Comparison of ENCODE assay signal across 24 mouse cellular contexts in genomic region chr2:180013686-180014085, GRCm38 (mm10). TPM values are rescaled to one million over a fixed set of nuclear protein-coding genes. Genes with fewer than 3 reads are reported as not detected.
A peak's percentile ranks its signal among the peaks of the same experiment; 100 is the strongest.
DNase-seq lines count a peak whose midpoint lies in the region; ATAC-seq and TF ChIP-seq lines count a peak whose summit lies in the region.
"Had no signal": no experiment of that assay in that cellular context is flagged by ENCODE, and none has a peak within 500 bp of the region (broad histone marks: within the 10 kb centered on the region; RNA-seq: fewer than 3 reads in every experiment).

No protein-coding gene starts in this region.

- TF ChIP-seq CTCF in liver, adult 2 months (IDR thresholded peaks at IDR 0.05; ENCODE audit: low read depth, low read length) = no peak

- no peak for TF ChIP-seq POLR2A in liver, adult 2 months (IDR thresholded peaks at IDR 0.05; ENCODE audit: extremely low read depth, insufficient read depth, low read length)

- H3K4me3 ChIP-seq in liver, adult 2 months (ENCODE audit: insufficient read depth, low read depth, low read length) = no peak overlapping the region
- no peak overlapping the region for H3K4me3 ChIP-seq in liver, embryonic 11.5 days (ENCODE audit: low read depth, low read length)
- H3K4me3 ChIP-seq: embryonic facial prominence, embryonic 13.5 days; erythroblast, embryonic 14.5 days; gastrocnemius, adult 2 months; heart, embryonic 13.5 days; hindbrain, embryonic 12.5 days; hindbrain, embryonic 15.5 days had no signal

- no peaks in the 10 kb centered on the region for H3K4me1 ChIP-seq in liver, adult 2 months (ENCODE audit: control insufficient read depth, insufficient read depth, low read length)
- no peaks in the 10 kb centered on the region for H3K4me1 ChIP-seq in liver, embryonic 11.5 days (replicated peaks; ENCODE audit: control insufficient read depth, insufficient read depth, low read length)
- H3K4me1 ChIP-seq: embryonic facial prominence, embryonic 13.5 days; hindbrain, embryonic 12.5 days; hindbrain, embryonic 15.5 days had no signal

- H3K36me3 ChIP-seq in liver, adult 2 months (ENCODE audit: control insufficient read depth, insufficient read depth, low read length) = no peaks in the 10 kb centered on the region
- H3K36me3 ChIP-seq in liver, embryonic 11.5 days (ENCODE audit: control insufficient read depth, insufficient read depth, low read length) = no peaks in the 10 kb centered on the region
- H3K36me3 ChIP-seq: embryonic facial prominence, embryonic 13.5 days; G1E; heart, embryonic 13.5 days; hindbrain, embryonic 12.5 days; hindbrain, embryonic 15.5 days had no signal

- no peak overlapping the region for H3K27ac ChIP-seq in liver, adult 2 months (replicated peaks; ENCODE audit: insufficient read depth, low read depth, low read length)
- no peak overlapping the region for H3K27ac ChIP-seq in liver, embryonic 11.5 days (ENCODE audit: low read depth, low read length)
- H3K27ac ChIP-seq: embryonic facial prominence, embryonic 13.5 days; gastrocnemius, adult 2 months; heart, embryonic 13.5 days; hindbrain, embryonic 12.5 days; hindbrain, embryonic 15.5 days had no signal

- no peak overlapping the region for H3K4me2 ChIP-seq in liver, embryonic 11.5 days
- H3K4me2 ChIP-seq: embryonic facial prominence, embryonic 13.5 days; heart, embryonic 13.5 days; hindbrain, embryonic 12.5 days; hindbrain, embryonic 15.5 days had no signal

- intact Hi-C loops in gastrocnemius, postnatal 14 days (cut with DNase I; ENCODE audit: low total_unique reads) = no loop called here

- H3K27me3 ChIP-seq in liver, adult 2 months (ENCODE audit: control insufficient read depth, insufficient read depth, low read length) = no peaks in the 10 kb centered on the region
- no peaks in the 10 kb centered on the region for H3K27me3 ChIP-seq in liver, embryonic 11.5 days (replicated peaks; ENCODE audit: control insufficient read depth, insufficient read depth, low read length)
- H3K27me3 ChIP-seq: embryonic facial prominence, embryonic 13.5 days; hindbrain, embryonic 12.5 days; hindbrain, embryonic 15.5 days; Patski had no signal

- ATAC-seq in liver, embryonic 11.5 days (replicated peaks; ENCODE audit: low FRiP score) = no peak
- ATAC-seq: forebrain, embryonic 14.5 days; forebrain, postnatal 0 days; Patski had no signal

- no peak overlapping the region for H3K9ac ChIP-seq in liver, adult 2 months (ENCODE audit: low read depth, low read length)
- no peak overlapping the region for H3K9ac ChIP-seq in liver, embryonic 11.5 days (ENCODE audit: low read depth, low read length)
- H3K9ac ChIP-seq: embryonic facial prominence, embryonic 13.5 days; forebrain, postnatal 0 days; heart, embryonic 13.5 days; hindbrain, embryonic 12.5 days; hindbrain, embryonic 15.5 days had no signal

- H3K79me2 ChIP-seq in liver, adult 2 months (ENCODE audit: control insufficient read depth, insufficient read depth, low read length) = no peaks in the 10 kb centered on the region

- H3K9me3 ChIP-seq in liver, embryonic 11.5 days (ENCODE audit: control insufficient read depth, low read length) = no peaks in the 10 kb centered on the region
- H3K9me3 ChIP-seq: embryonic facial prominence, embryonic 13.5 days; G1E; hindbrain, embryonic 12.5 days; hindbrain, embryonic 15.5 days had no signal

- DNase-seq in gastrocnemius, postnatal 25 days = peak; percentile 1
- no peak for DNase-seq in gastrocnemius, postnatal 14 days
- DNase-seq in liver, adult 2 months (ENCODE audit: extremely low read depth, low read depth, low spot score) = peak; percentile 58
- DNase-seq in liver, embryonic 11.5 days (ENCODE audit: low spot score) = no peak
- DNase-seq in urinary bladder, adult 2 months (ENCODE audit: low spot score) = peak; percentile 10
- no peak for DNase-seq in urinary bladder, postnatal 14 days (ENCODE audit: low spot score)
- DNase-seq in cerebellum, postnatal 25 days = no peak
- DNase-seq: adrenal gland, postnatal 10 days; adrenal gland, postnatal 36 days; B cell, adult 2 months; cerebellum, adult 18-20 months; cerebellum, adult 9-10 months; cerebellum, postnatal 14 days; forebrain, postnatal 0 days; gastrocnemius, adult 2 months; gastrocnemius, postnatal 36 days had no signal

- 81% methylated on average over 7 of the region's 7 CpGs for WGBS in liver, adult 2 months
- 81% methylated on average over 7 of the region's 7 CpGs for WGBS in liver, embryonic 11.5 days

RNA-seq across cellular contexts. Expression of gene Lsm14b, which starts 11.1 kb away (rescaled TPM):
- 10 to 100 TPM; 39.7 to 43.9 TPM for total RNA-seq in gastrocnemius, postnatal 25 days (2021)
- 10 to 100 TPM; 43.7 to 45.0 TPM for total RNA-seq in gastrocnemius, postnatal 14 days (2021)
- 15.0 and 19.3 TPM in 2 replicates for total RNA-seq in liver, adult 2 months (2014; rRNA removed)
- polyA plus RNA-seq in liver, adult 2 months (2012; rRNA removed) = 14.5 and 15.4 TPM in 2 replicates
- 2.7 and 3.0 TPM in 2 replicates for polyA plus RNA-seq in liver, embryonic 11.5 days (2014; fragmentation: Nextera tagmentation; extraction: Ambion mirVana)
- 48.7 and 51.4 TPM in 2 replicates for polyA plus RNA-seq in urinary bladder, adult 2 months (2012; rRNA removed)

RNA-seq across cellular contexts. Expression of gene Psma7, which starts 28.5 kb away (rescaled TPM):
- total RNA-seq in gastrocnemius, postnatal 25 days (2021) = 100 to 1,000 TPM; 115 to 123 TPM
- 100 to 1,000 TPM; 130 to 143 TPM for total RNA-seq in gastrocnemius, postnatal 14 days (2021)
- total RNA-seq in liver, adult 2 months (2014; rRNA removed) = 191 and 199 TPM in 2 replicates
- 155 and 160 TPM in 2 replicates for polyA plus RNA-seq in liver, adult 2 months (2012; rRNA removed)
- polyA plus RNA-seq in liver, embryonic 11.5 days (2014; fragmentation: Nextera tagmentation; extraction: Ambion mirVana) = 710 and 721 TPM in 2 replicates
- polyA plus RNA-seq in urinary bladder, adult 2 months (2012; rRNA removed) = 198 and 224 TPM in 2 replicates

RNA-seq across cellular contexts. Expression of gene Ss18l1, which starts 28.6 kb away (rescaled TPM):
- total RNA-seq in gastrocnemius, postnatal 25 days (2021) = 1 to 10 TPM; 1.7 to 2.2 TPM
- 1 to 10 TPM; 1.8 to 2.2 TPM for total RNA-seq in gastrocnemius, postnatal 14 days (2021)
- total RNA-seq in liver, adult 2 months (2014; rRNA removed) = 2.0 and 2.3 TPM in 2 replicates
- 3.8 and 4.6 TPM in 2 replicates for polyA plus RNA-seq in liver, adult 2 months (2012; rRNA removed)
- polyA plus RNA-seq in liver, embryonic 11.5 days (2014; fragmentation: Nextera tagmentation; extraction: Ambion mirVana) = 2.6 and 2.7 TPM in 2 replicates
- polyA plus RNA-seq in urinary bladder, adult 2 months (2012; rRNA removed) = 5.2 and 6.0 TPM in 2 replicates

RNA-seq across cellular contexts. Expression of gene Taf4, which starts 37.2 kb away (rescaled TPM):
- total RNA-seq in gastrocnemius, postnatal 25 days (2021) = 1 to 10 TPM; 7.2 to 9.9 TPM
- total RNA-seq in gastrocnemius, postnatal 14 days (2021) = 1 to 10 TPM; 7.6 to 7.7 TPM
- 4.0 and 4.2 TPM in 2 replicates for total RNA-seq in liver, adult 2 months (2014; rRNA removed)
- polyA plus RNA-seq in liver, adult 2 months (2012; rRNA removed) = 3.9 and 4.3 TPM in 2 replicates
- 4.2 and 4.9 TPM in 2 replicates for polyA plus RNA-seq in liver, embryonic 11.5 days (2014; fragmentation: Nextera tagmentation; extraction: Ambion mirVana)
- polyA plus RNA-seq in urinary bladder, adult 2 months (2012; rRNA removed) = 11.1 and 14.8 TPM in 2 replicates

RNA-seq across cellular contexts. Expression of gene Mtg2, which starts 56.7 kb away (rescaled TPM):
- 10 to 100 TPM; 12.5 to 13.2 TPM for total RNA-seq in gastrocnemius, postnatal 25 days (2021)
- total RNA-seq in gastrocnemius, postnatal 14 days (2021) = 10 to 100 TPM in 1 of 2 experiments, 1 to 10 TPM in 1; 9.5 to 10.9 TPM
- 19.6 and 22.4 TPM in 2 replicates for total RNA-seq in liver, adult 2 months (2014; rRNA removed)
- polyA plus RNA-seq in liver, adult 2 months (2012; rRNA removed) = 15.6 and 17.8 TPM in 2 replicates
- polyA plus RNA-seq in liver, embryonic 11.5 days (2014; fragmentation: Nextera tagmentation; extraction: Ambion mirVana) = 23.1 and 28.2 TPM in 2 replicates
- polyA plus RNA-seq in urinary bladder, adult 2 months (2012; rRNA removed) = 25.0 and 33.0 TPM in 2 replicates

Comparison
In these comparisons a context has a peak if more than half of its experiments do, and no peak if none do; other contexts are left out.
1. DNase-seq: peak in gastrocnemius, postnatal 25 days (single experiment), liver, adult 2 months (single experiment) and urinary bladder, adult 2 months (single experiment); none in gastrocnemius, postnatal 14 days (single experiment), liver, embryonic 11.5 days (single experiment), urinary bladder, postnatal 14 days (single experiment) and cerebellum, postnatal 25 days (0 of 2).